Mouse (Mus musculus) erythroblast, embryonic 14.5 days (primary cell): Measurements from ENCODE around the gene Mbd3.

Source experiments
- GATA1 ChIP-seq: IDR thresholded peaks from 2 replicates; pipeline ENCODE4 v1.6.1; 2012; ENCODE audit warnings: low read length, inconsistent platforms, mixed read lengths
- TAL1 ChIP-seq: IDR thresholded peaks from 3 replicates; pipeline ENCODE4 v1.6.1; 2012; ENCODE audit warnings: low read length, inconsistent platforms, mixed read lengths

- TF ChIP-seq TAL1 (no peak), GATA1 (no peak)
These were observed 40.7 kb upstream of the Mbd3 start for GRCm38 (mm10) chr10:80440031-80440430.
